Mouse (Mus musculus): ENCODE measurements at regions not wholly inside any gene's neighbourhood (a gene's known extent, or its start where the extent isn't known, plus 50 kb on each side); places are given as distances from the start of the nearest gene placed in this dataset.

- peak; percentile 41 for DNase-seq
Measured at GRCm38 (mm10) chr10:3630763-3631223, 90.8 kb downstream of the Iyd start.

GRCm38 (mm10) chr10:3633871-3634496 is 93.9 kb downstream of the Iyd start:
- DNase-seq, result peak; percentile 29

- DNase-seq, result no peak
Measured at GRCm38 (mm10) chr10:3644111-3644510, 96.1 kb upstream of the Plekhg1 start.

GRCm38 (mm10) chr10:3645030-3645429 is 95.1 kb upstream of the Plekhg1 start:
- no peak for DNase-seq

GRCm38 (mm10) chr10:3646151-3646910 is 93.8 kb upstream of the Plekhg1 start:
- DNase-seq, result no peak

GRCm38 (mm10) chr10:3647811-3648731 is 92.1 kb upstream of the Plekhg1 start:
- DNase-seq, result no peak

- DNase-seq, result no peak
Measured at GRCm38 (mm10) chr10:3649983-3650382, 90.2 kb upstream of the Plekhg1 start.

- DNase-seq, result no peak
Measured at GRCm38 (mm10) chr10:3650561-3650960, 89.6 kb upstream of the Plekhg1 start.

- DNase-seq, result no peak
Measured at GRCm38 (mm10) chr10:3652522-3652921, 87.6 kb upstream of the Plekhg1 start.

- no peak for DNase-seq
Measured at GRCm38 (mm10) chr10:3656081-3656480, 84.1 kb upstream of the Plekhg1 start.

- no peak for DNase-seq
Measured at GRCm38 (mm10) chr10:3662156-3662555, 78.0 kb upstream of the Plekhg1 start.

- DNase-seq, result no peak
Measured at GRCm38 (mm10) chr10:3662571-3662970, 77.6 kb upstream of the Plekhg1 start.

- DNase-seq, result no peak
Measured at GRCm38 (mm10) chr10:3663296-3663695, 76.9 kb upstream of the Plekhg1 start.

GRCm38 (mm10) chr10:3684481-3684880 is 55.7 kb upstream of the Plekhg1 start:
- DNase-seq, result peak; percentile 30
